ENCODE assay signal across 9 mouse cellular contexts in the genomic region with DNA sequence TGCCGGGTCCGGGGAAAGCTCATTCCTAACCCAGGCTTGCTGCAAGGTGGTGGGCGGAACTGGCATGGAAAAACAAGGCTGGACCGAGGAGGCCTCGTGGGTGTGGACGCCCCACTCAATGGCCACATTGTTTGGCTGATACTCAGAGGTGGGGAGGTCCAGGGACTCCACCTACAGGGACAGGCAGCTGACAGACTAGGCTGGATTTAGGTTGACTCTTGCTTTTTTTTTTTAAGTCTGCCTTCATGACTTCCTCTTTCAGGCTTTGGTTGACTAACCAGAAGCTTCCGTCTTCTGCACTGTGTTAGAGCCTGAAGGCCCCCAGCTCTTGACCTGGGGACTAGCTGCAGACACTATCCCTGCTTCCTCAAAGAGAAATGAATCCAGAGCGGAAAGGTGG. TPM values are rescaled to one million over a fixed set of nuclear protein-coding genes. Genes with fewer than 3 reads are reported as not detected.
A peak's percentile ranks its signal among the peaks of the same experiment; 100 is the strongest.
DNase-seq lines count a peak whose midpoint lies in the region; ATAC-seq and TF ChIP-seq lines count a peak whose summit lies in the region.
"Had no signal": no experiment of that assay in that cellular context is flagged by ENCODE, and none has a peak within 500 bp of the region (broad histone marks: within the 10 kb centered on the region; RNA-seq: fewer than 3 reads in every experiment).

No protein-coding gene starts in this region.

- DNase-seq in kidney, adult 2 months, result peak; percentile 43
- DNase-seq in kidney, postnatal 14 days, result no peak
- DNase-seq in heart, postnatal 4 days, result peak; percentile 43
- DNase-seq in urinary bladder, postnatal 10 days (ENCODE audit: low spot score), result no peak
- no peak for DNase-seq in right cerebral cortex, adult 2 months (ENCODE audit: low spot score in 2 of 2)

- 0 out of 2 replicates have a peak overlapping the region, but pooled peaks have one; percentile 3 for H3K27ac ChIP-seq in kidney, adult 2 months (ENCODE audit: insufficient read depth, low read depth, low read length)
- H3K27ac ChIP-seq: embryonic facial prominence, embryonic 15.5 days had no signal

- no peaks in the 10 kb centered on the region for H3K27me3 ChIP-seq in kidney, adult 2 months (replicated peaks; ENCODE audit: control insufficient read depth, insufficient read depth, low read length)
- H3K27me3 ChIP-seq in megakaryocyte, embryonic 14.5 days (replicated peaks), result no peaks in the 10 kb centered on the region
- H3K27me3 ChIP-seq: embryonic facial prominence, embryonic 15.5 days had no signal

- H3K36me3 ChIP-seq in kidney, adult 2 months (ENCODE audit: control insufficient read depth, insufficient read depth, low read length), result no peaks in the 10 kb centered on the region
- H3K36me3 ChIP-seq in megakaryocyte, embryonic 14.5 days (replicated peaks; ENCODE audit: low read length), result peaks cover 94% of the 10 kb centered on the region
- H3K36me3 ChIP-seq: embryonic facial prominence, embryonic 15.5 days had no signal

- H3K4me1 ChIP-seq in kidney, adult 2 months (ENCODE audit: control insufficient read depth, insufficient read depth, low read length), result peaks cover 13% of the 10 kb centered on the region; the same call in 1 of the 2 replicates
- peaks cover 100% of the 10 kb centered on the region for H3K4me1 ChIP-seq in megakaryocyte, embryonic 14.5 days
- H3K4me1 ChIP-seq: embryonic facial prominence, embryonic 15.5 days had no signal

- H3K9me3 ChIP-seq in megakaryocyte, embryonic 14.5 days, result no peaks in the 10 kb centered on the region
- H3K9me3 ChIP-seq: embryonic facial prominence, embryonic 15.5 days had no signal

- ATAC-seq in CD4-positive, CD25-positive, alpha-beta regulatory T cell, adult 4 months, result peak; percentile 58
- no peak for ATAC-seq in frontal cortex, adult (ENCODE audit: low TSS enrichment)

- WGBS in kidney, adult 2 months, result 40% methylated on average over 8 of the region's 8 CpGs

- no peak for TF ChIP-seq CTCF in kidney, adult 2 months (conservative IDR thresholded peaks at IDR 0.05; ENCODE audit: insufficient read depth, insufficient read length, low read depth, low read length)

- H3K4me3 ChIP-seq in kidney, adult 2 months (ENCODE audit: insufficient read depth, low read depth, low read length), result no peak overlapping the region
- peak overlapping the region; percentile 76 for H3K4me3 ChIP-seq in megakaryocyte, embryonic 14.5 days (replicated peaks)
- H3K4me3 ChIP-seq: embryonic facial prominence, embryonic 15.5 days had no signal

- no peak for TF ChIP-seq POLR2A in kidney, adult 2 months (IDR thresholded peaks at IDR 0.05; ENCODE audit: low read depth, low read length)

RNA-seq across cellular contexts. Expression of a gene that starts 32.0 kb away (rescaled TPM):
- 6.3 and 9.4 TPM in 2 replicates for polyA plus RNA-seq in kidney, adult 2 months (2012; rRNA removed)
- polyA plus RNA-seq in CD4-positive, CD25-positive, alpha-beta regulatory T cell, adult 4 months (2017; shearing (Covaris generic)), result 100 to 1,000 TPM in 1 of 2 experiments, 10 to 100 TPM in 1; 84.0 to 217 TPM
- total RNA-seq in heart, postnatal 4 days (2021), result 10 to 100 TPM; 11.8 to 12.7 TPM
- polyA plus RNA-seq in megakaryocyte, embryonic 14.5 days (2012; ENCODE audit: insufficient read depth, low replicate concordance), result 21.6 and 28.3 TPM in 2 replicates

RNA-seq across cellular contexts. Expression of a gene that starts 33.2 kb away (rescaled TPM):
- polyA plus RNA-seq in kidney, adult 2 months (2012; rRNA removed), result 0.14 TPM in 1 of 2 replicates, not detected in the other
- polyA plus RNA-seq in CD4-positive, CD25-positive, alpha-beta regulatory T cell, adult 4 months (2017; shearing (Covaris generic)), result 1 to 10 TPM in 1 of 2 experiments, under 1 TPM in 1; 0.87 to 1.1 TPM
- total RNA-seq in heart, postnatal 4 days (2021), result under 1 TPM in 1 of 2 experiments, not detected in 1; 0.47 TPM
- 0.38 TPM in 1 of 2 replicates, not detected in the other for polyA plus RNA-seq in megakaryocyte, embryonic 14.5 days (2012; ENCODE audit: insufficient read depth, low replicate concordance)
- polyA plus RNA-seq: embryonic facial prominence, embryonic 15.5 days had no signal

Comparison
In these comparisons a context has a peak if more than half of its experiments do, and no peak if none do; other contexts are left out.
1. DNase-seq: peak in kidney, adult 2 months (single experiment) and heart, postnatal 4 days (single experiment); none in kidney, postnatal 14 days (single experiment), urinary bladder, postnatal 10 days (single experiment) and right cerebral cortex, adult 2 months (0 of 2).